Mouse (Mus musculus): ENCODE measurements at regions not wholly inside any gene's neighbourhood (a gene's known extent, or its start where the extent isn't known, plus 50 kb on each side); places are given as distances from the start of the nearest gene placed in this dataset.

DNA sequence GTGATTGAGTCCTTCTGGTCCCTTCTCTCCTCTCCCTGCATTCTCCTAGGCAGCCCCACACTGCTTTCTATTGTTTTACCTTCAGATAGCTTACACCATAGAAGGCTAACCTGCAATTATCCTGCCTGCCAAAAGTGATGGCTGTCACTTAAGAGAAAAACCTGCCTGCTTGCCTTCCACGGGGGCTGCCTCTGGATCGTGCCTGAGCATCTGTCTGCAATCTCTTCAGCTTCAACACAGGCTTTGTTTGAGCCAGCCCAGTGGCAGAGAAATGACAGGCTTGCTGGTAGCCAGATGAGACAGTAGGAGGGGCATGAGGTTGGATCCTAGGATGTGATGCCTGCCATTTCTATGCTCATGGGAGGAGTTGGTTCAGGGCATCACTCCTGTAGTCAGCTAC lies 345.2 kb upstream of the Tshz3 start:
- no peak for DNase-seq (ENCODE audit: low read depth, low spot score)

DNA sequence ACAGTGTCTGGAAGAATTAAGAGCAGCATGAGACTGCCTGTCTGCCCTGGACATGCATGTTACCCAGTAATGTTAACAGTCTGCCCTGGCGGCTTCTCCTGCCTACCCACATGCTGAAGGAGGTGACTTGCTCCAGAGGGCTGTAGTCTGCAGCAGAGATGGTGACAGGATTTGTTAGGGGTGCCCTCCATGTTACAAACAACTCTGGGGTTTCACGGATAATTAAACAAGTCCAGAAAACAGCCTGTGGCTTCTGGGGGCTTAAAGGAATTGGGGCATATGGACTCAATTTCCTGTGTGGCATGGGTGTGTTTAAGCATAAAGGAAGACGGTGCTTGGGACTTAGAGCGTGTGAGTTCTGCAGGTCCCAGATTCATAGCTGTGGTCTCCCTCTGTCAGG lies 347.3 kb upstream of the Tshz3 start:
- no peak for DNase-seq (ENCODE audit: low read depth, low spot score)

DNA sequence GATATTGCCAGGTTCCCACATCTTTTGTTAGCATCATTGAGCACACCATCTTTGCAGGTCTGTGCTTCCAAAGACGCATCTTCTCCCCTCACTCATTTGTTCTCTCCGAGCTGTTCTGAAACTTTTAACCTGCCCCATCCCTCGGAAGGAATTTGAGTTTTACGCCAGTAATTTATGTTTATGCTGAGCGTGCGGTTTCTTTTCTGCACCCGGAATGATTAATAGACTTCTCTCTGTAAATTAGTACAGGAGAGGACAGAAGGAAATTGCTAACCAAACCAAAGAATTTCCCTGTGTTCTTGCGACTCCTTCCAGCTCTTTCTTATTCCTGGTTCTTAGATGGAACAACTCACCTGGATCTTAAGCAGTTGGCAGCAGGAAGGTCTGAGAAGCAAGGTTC lies 349.7 kb upstream of the Tshz3 start:
- no peak for DNase-seq (ENCODE audit: low read depth, low spot score)

DNA sequence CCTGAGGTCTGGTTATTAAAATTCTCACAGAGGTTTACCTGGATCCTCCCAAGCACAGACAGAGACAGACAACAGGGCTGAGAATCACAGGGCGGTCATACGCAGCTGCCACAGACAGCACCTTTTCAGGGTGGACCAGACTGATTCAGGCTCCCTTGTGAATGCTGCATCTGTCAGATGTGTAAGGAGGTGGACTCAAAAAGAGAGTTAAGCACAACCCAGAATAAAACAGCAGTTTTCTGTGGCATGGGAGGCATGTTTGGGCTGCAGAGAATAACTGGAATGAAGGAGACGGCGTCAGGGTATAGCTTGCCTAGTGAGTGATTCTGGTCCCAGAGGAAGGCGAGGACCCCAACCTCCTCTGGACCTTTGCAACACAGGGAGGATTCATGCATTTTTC lies 363.1 kb upstream of the Tshz3 start:
- no peak for DNase-seq (ENCODE audit: low read depth, low spot score)

DNA sequence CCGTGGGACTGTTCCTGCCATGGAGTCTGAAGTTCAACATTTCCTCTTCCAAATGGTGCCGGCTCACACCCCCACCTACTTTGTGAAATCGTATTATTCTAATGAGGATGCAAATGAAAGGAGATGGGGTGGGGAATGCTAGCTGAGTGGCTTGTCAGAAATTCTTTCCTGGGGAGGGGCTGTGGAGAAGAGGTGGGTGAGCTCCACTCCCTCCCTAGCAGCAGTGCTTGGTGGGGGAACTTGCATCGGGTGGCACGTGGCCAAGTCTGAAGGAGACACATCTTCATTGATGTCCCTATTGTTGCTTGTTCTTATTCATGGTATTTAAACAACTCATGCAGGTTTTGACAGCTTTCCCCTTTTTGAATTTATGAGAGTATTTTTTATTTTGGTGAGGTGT lies 363.8 kb upstream of the Tshz3 start:
- DNase-seq (ENCODE audit: low read depth, low spot score) = no peak

DNA sequence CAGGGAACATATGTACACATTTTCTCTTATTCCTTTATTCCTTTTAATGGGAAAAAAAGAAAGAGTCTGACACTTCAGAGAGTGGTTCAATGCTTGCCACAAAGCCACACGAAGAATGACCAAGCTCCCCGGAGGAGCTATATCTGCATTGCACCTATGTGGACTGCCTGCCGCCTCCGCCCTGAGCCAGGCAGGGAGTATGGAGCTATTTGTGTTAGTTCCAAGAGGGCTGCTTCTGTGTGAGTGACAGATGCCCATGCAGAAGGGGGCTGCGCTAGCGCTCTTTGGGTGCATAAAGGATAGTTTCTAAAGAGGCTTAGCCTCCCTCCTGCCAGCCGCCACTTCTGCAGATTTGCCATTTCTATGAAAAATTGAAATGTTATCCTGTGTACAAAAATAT lies 365.3 kb upstream of the Tshz3 start:
- no peak for DNase-seq (ENCODE audit: low read depth, low spot score)

DNA sequence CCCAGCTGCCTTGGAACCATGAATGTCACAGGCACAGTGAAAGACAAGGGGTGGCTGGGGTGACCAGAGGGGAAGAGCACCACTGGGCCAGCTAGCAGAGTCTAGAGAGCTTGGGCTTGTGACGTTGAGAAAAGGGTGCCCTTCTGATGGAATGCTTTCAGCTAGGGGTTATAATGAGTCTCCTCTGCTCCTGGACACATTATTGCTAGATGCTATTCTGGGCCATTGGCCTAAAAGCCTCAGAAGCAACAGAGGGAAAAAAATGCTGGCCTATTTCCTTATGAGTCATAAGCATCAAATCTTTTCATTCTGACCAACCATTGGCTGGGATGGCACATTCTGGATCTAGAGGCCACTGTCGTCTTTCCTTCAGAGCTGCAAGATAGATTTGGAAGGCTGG lies 369.8 kb upstream of the Tshz3 start:
- DNase-seq (ENCODE audit: low read depth, low spot score) = no peak

DNA sequence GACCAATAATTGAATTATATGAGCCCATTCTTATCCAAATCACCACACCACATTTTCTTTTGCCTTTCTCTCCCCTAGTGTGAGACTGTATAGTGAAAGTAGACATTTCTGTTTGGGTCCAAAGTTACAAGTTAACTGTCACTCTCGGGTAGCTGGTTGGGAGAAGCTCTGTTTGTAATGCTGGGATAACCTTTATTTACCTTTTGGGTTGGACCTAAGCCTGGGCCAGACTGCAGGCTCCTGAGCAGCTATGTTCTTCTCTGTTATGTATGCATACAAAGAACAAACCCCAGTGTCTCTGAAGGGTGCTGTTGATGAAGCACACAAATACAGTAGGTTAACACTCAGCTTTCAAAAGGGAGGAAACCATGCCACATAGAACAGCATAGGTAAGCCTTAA lies 373.9 kb upstream of the Tshz3 start:
- no peak for DNase-seq (ENCODE audit: low read depth, low spot score)

DNA sequence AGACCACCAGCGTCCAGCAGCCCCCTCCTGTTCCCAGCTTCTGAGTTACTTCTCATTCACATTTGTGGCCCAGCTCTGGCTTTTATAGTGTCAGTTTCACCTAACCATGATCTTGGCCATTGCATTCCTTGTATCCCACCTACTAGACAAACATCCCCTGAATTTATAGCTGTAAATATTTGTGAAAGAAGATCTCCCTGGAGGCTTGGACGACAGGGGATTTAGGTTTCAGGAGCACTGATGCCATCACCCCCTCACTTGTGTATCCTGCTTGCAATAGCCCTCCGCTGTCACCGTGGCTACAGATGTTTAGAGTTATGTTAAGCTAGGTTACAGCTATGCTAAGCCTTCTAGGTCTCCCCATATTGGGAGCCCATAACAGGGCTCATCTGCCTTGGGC lies 375.7 kb upstream of the Tshz3 start:
- DNase-seq (ENCODE audit: low read depth, low spot score) = no peak

DNA sequence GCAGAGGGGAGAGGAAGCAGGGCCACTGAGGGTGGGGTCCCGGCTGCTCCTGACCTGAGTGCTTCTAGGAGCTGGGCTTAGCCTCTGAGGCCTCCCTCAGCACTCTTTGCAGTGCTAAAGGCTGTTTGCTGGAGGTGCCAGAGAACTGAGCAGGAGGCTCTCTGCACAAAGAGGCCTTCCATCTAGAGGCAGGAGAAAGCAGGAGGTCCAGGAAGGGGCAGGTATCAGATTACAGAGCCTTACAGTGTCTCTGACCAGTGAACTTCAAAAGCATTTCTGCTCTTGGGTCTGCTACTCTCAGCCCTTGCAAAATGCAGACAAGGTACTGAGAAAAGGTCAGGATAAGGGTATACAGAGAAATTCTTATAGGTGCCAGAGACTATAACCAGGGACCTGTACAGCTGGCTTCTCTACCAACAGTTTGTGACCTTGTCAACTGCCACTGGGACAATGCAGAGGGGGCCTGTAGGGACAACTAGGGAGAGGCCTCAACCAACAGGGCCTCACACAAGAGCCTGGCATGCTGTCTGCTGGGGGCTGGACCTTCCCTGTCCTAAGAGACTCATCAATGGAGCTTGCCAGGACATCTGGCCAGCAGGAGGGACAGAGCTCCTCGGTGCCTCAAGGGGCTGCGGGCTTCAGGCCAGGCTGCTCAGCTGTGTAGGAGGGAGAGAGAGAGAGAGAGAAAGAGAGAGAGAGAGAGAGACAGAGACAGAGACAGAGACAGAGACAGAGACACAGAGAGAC lies 380.3 kb upstream of the Tshz3 start:
- DNase-seq (ENCODE audit: low read depth, low spot score) = no peak

DNA sequence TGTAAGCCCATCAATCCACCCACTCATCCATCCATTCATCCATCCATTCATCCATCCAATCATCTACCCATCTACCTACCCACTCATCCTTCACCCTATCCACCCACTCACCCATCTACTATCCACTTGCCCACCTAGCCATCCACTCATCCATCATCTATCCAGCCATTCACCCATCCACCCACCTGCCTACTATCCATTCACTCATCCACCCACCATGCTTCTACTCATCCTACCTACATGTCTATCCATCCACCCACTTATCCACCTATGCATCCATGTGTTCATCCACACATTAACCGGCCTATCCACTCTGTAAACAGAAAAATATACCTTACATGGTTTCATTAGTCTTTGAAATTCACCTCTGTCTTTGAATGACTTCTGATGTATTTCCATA lies 384.2 kb upstream of the Tshz3 start:
- no peak for DNase-seq (ENCODE audit: low read depth, low spot score)

DNA sequence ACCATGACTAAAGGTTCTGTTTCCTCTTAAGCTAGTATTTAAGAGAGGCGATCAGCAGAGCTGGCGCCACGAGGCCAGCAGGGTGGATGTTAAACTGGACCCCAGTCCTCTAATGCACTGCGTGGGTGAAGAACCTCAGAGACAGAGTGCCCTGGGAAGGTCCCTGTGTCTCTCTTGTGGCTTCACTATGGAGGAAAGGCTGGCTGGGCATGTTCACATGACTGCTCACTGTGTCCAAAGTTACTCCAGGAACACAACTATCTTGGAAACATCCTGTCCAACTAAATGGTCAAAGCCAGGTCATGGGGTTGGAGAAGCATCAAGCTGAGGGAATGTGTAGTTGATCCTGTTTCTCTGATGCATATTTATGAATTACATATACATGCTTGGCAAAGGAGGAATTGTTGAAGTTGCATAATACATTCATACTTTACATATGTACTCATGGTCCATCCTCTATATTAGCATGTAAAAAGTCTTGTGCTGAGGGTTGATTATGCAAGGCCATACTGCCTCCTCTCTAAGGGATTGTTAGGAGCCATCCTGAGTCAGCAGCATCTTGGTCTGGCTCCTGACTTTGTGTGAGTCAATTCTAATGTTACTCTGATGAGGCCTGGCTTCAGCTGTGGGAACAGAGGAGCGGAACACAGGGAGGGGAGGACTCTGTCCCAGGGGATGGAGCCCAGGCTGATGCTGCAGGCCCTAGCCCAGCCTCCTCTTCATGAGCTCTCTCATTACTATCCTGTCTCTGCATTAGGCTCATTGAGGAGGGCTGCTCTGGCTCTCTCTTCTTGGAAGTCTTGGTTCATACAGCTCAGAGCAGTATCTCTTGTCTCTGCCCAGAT lies 387.9 kb upstream of the Tshz3 start:
- DNase-seq (ENCODE audit: low read depth, low spot score) = no peak

DNA sequence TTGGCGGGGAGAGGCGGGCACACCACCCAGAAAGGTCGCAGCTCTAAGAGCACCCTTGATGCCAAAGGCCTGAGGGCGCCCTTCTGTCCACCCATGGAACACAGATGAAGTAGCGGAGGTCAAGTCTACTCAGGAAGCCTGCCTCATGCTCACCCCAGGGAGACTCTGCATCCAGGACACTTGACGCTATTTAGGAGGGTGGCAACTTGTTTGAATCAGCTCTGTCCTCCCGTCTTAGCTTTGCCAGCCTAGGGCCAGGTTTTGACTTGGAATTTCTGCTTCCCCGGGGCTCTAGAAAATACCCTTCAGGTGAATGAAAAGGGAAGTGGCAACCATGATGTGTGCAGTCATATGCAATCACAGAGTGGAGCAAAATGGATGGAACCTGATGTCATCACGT lies 389.2 kb upstream of the Tshz3 start:
- DNase-seq (ENCODE audit: low read depth, low spot score) = no peak

DNA sequence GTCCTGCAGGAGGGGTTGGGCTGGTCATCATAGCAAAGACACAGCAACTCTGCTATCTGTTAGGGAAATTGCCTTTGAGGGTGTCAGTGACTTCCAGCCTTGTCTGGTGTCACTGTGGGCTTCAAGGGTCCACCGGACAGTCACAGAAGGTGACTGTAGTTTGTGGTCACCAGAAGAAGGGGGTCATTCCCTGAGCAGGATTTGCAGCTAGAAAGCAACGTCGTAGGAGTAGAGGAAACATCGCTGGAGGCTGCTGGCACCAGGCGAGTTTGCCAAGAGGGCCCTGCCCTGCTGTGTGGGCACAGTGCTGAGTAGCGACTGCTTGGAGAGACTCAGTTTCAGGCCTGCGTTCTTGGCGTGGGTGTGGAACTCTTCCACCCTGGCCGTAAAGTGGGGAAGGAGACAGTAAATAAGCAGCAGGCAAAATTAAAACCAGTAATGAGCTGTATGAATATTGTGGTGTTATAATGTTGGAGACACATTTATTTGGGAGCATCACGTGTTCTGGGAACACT lies 389.8 kb upstream of the Tshz3 start:
- no peak for DNase-seq (ENCODE audit: low read depth, low spot score)

DNA sequence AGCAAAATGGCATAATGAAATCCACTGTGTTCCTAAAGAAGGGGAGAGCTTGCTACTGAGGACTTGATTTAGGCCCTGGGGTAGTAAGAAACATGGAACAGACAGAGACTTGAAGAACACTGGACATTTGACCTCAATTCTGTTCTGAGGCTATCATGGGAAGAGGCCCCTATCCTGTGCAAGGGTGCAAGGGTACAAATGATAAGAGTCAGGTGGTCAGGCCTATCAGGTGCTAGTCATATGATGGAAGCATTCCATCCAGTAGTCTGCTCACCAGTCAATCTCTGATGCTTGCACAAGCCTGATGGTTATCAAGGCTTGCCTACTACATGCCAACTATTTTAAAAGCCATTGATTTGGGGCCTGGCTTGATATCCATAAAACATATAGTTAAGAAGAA lies 420.6 kb upstream of the Tshz3 start:
- no peak for DNase-seq (ENCODE audit: low read depth, low spot score)

DNA sequence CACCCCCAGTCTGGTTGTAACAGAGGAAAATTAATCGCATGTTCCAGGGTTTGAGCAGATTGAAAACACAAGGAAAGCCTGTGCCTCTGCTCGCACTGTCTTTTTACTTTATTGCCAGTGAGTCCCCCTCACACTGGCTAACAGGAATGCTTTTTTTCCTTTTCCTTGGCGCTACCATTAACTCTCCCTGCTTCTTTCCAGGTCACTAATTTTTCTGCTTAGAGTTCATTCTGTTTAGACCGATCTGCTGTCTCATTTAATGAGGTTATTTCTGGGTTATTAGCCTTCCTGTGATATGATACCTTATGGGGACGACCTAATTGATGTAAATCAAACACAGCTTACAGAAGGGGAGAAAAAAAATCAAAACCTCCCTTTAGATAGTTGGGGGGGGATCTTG lies 429.0 kb upstream of the Tshz3 start:
- DNase-seq (ENCODE audit: low read depth, low spot score) = no peak

DNA sequence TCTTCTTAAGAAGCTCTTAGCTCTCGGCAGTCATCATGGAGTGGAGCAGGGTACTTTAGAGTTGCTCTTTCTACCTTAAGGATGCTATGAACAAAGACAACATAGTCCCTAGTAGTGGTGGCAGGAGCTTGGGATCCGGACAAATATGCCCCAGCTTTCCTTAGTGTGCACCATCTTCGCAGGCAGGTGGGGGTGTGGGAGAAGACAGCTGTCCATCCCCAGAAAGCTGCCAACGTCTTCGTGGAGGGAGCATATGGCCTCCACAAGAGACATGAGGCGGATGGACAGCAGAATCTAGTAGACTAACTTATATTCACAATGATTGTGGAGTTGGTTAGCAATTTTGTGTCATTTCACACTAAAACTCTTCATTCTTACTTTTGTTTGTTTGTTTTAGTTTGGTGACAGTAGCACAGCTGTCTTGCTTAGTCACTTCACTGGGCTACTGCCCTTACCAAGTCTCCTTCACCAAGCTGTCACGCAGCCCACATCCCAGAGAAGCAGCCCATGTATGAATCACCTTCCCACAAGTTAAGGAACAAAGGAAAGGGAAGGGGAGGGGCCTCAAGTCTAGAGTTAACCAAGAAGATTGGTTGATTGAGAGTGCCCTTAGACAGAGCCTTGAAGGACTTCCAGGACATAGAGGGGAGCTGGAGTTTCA lies 432.6 kb upstream of the Tshz3 start:
- no peak for DNase-seq (ENCODE audit: low read depth, low spot score)

DNA sequence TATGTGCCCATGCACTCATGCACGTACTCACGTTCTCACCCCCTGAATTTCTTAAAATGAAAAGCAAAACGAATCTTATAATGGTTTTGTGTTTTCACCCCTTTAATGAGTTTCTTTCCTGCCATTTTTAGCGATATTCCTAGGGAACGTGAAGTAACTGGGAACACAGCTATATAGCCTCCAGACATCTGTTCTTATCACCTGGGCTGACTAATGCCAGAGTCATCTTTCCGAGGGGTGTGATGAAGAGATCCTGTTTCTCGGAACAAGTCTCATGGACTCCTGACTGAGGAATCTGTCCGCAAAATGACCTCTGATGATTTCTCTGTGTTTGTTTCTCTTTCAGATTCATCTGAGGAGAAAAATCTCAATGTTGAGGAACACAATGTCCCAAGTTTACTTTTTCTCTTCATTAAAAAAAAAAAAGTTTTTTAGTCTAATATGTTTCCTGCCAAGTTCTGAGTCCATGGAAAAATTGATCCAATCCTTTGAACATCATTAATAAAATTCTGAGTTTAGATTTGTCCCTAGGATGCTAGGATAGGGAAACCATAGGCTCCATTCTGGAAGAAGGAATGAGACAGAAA lies 435.7 kb upstream of the Tshz3 start:
- DNase-seq (ENCODE audit: low read depth, low spot score) = no peak

DNA sequence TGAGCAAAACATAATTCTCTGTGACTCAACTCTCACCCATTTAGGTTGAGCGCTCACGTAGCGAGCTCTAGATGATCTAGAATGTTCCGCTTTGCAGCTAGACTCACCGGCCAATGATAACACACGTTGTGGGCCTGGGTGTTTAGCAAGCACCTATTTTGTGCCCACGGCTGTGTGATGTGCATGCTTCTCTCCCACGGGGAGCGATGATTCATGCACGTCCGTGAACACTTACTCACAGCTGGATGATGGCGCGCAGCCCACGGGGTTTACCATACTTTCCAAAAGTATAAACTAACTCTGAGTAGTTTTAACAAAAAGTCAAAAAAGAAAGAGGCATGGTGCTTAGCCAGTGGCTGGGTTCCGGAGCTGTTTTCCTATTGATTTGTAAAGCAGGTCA lies 440.8 kb upstream of the Tshz3 start:
- DNase-seq (ENCODE audit: low read depth, low spot score) = no peak

DNA sequence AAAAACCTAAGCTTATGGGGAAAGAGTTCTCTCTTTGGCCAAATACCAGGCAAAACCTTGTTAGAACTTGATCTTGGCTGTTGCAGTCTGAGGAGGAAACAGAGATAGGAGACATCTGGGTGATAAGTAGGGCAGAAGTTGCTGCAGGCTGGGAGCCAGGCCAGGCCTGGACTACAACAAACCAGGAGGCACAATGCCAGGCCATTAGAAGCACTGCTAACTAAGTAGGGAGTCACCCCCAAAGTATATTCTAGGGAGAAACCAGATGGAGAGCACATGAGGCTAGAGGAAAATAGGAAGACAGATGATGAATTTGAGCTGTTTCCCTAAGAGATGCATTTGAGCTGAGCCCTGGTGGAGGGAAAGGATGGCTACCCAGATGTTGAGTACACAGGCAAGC lies 444.6 kb upstream of the Zfp507 start:
- DNase-seq (ENCODE audit: low read depth, low spot score) = no peak

DNA sequence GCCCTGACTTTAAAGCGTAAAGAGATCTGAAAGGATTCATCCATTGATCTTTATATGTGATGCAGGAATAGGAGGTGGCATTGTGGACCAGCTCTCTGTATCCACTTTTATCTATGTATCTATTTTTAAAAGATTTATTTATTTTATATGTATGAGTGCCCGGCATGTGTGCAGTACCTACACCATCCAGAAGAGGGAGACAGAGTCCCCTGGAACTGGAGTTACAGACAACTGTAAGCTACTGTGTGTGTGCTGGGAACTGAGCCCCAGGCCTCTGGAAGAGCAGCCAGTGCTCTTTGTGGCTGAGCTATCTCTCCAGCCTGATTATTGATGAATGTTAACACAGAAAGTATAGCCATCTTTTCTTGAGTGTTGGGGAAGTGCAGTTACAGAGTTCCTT lies 433.9 kb upstream of the Zfp507 start:
- DNase-seq (ENCODE audit: low read depth, low spot score) = no peak

DNA sequence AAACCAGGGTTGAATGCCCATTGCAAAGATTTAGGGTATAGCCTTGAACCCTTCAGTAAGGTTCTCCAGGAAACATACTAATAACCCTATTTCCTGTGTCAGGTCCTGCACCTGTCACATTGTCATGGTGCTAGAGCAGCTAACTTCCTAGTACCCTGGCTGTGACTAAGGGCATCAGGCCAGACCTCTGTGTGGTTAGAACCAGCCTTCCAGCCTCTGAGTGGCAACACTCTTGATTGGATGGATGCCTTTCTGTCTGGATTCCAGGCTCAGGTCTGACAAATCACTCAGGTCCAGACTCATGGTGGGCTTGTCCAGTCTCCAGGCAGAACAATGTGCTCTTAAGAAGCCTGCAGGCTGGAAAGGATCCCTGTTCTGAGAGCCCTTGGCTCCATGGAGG lies 426.2 kb upstream of the Zfp507 start:
- no peak for DNase-seq (ENCODE audit: low read depth, low spot score)
